Comparison of ENCODE assay signal across 8 mouse cellular contexts in the genomic region with DNA sequence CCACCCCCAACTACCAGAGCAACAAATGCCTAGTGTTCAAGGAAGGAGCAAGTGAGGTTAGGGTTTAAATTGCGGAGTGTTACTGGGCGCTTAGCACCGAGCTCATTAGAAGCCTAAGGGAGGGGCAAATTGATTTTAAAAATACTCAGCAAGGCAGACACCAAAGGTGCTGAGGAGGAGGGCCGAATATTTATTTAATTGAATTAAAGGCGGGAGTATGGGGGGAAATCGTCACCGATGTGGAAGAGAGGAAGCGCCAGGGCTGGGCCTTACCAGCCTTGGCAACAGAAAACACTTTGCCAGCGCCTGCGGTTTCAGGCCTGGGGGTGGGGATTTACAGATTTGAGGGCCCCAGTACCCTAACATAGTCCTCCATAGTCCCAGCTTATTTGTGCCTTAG. TPM values are rescaled to one million over a fixed set of nuclear protein-coding genes. Genes with fewer than 3 reads are reported as not detected.
DNase-seq lines count a peak whose midpoint lies in the region; ATAC-seq and TF ChIP-seq lines count a peak whose summit lies in the region.

No protein-coding gene starts in this region.

- 15% methylated on average over 10 of the region's 10 CpGs for WGBS in hindbrain, embryonic 11.5 days
- WGBS in limb, embryonic 11.5 days, result 14% methylated on average over 10 of the region's 10 CpGs

- peak overlapping the region; percentile 92 for H3K27ac ChIP-seq in hindbrain, embryonic 11.5 days (ENCODE audit: low read depth, low read length)
- H3K27ac ChIP-seq in limb, embryonic 11.5 days (replicated peaks; ENCODE audit: low read depth, low read length), result peak overlapping the region; percentile 94

- ATAC-seq in hindbrain, embryonic 11.5 days (ENCODE audit: low FRiP score), result peak; percentile 25; the same call in 1 of the 2 replicates
- peak; percentile 8; the same call in 1 of the 2 replicates for ATAC-seq in limb, embryonic 11.5 days (ENCODE audit: insufficient number of reproducible peaks, low FRiP score, low TSS enrichment, low read depth)

- no peaks in the 10 kb centered on the region for H3K9me3 ChIP-seq in E14TG2a.4 (ENCODE audit: low read length)
- H3K9me3 ChIP-seq in hindbrain, embryonic 11.5 days (ENCODE audit: control insufficient read depth, low read length), result no peaks in the 10 kb centered on the region
- no peaks in the 10 kb centered on the region for H3K9me3 ChIP-seq in limb, embryonic 11.5 days (ENCODE audit: control insufficient read depth, low read length)

- peak overlapping the region; percentile 85 for H3K4me3 ChIP-seq in E14TG2a.4 (replicated peaks; ENCODE audit: low read length)
- peak overlapping the region; percentile 62; the same call in 1 of the 2 replicates for H3K4me3 ChIP-seq in hindbrain, embryonic 11.5 days (ENCODE audit: low read depth, low read length)
- peak overlapping the region; percentile 57; the same call in 1 of the 2 replicates for H3K4me3 ChIP-seq in limb, embryonic 11.5 days (ENCODE audit: low read depth, low read length)

- H3K9ac ChIP-seq in hindbrain, embryonic 11.5 days (ENCODE audit: low read depth, low read length), result no peak overlapping the region; the same call in 1 of the 2 replicates
- H3K9ac ChIP-seq in limb, embryonic 11.5 days (ENCODE audit: low read length), result no peak overlapping the region

- no peaks in the 10 kb centered on the region for H3K36me3 ChIP-seq in E14TG2a.4 (ENCODE audit: insufficient read depth, low read length)
- no peaks in the 10 kb centered on the region for H3K36me3 ChIP-seq in hindbrain, embryonic 11.5 days (ENCODE audit: control insufficient read depth, insufficient read depth, low read length)
- no peaks in the 10 kb centered on the region for H3K36me3 ChIP-seq in limb, embryonic 11.5 days (ENCODE audit: control insufficient read depth, insufficient read depth, low read length)

- peaks cover 33% of the 10 kb centered on the region for H3K4me1 ChIP-seq in E14TG2a.4 (replicated peaks; ENCODE audit: low read depth, low read length)
- no peaks in the 10 kb centered on the region for H3K4me1 ChIP-seq in hindbrain, embryonic 11.5 days (replicated peaks; ENCODE audit: control insufficient read depth, insufficient read depth, low read length)
- no peaks in the 10 kb centered on the region for H3K4me1 ChIP-seq in limb, embryonic 11.5 days (ENCODE audit: control insufficient read depth, insufficient read depth, low read length)

- H3K27me3 ChIP-seq in E14TG2a.4 (ENCODE audit: insufficient read depth, low read length), result no peaks in the 10 kb centered on the region
- H3K27me3 ChIP-seq in hindbrain, embryonic 11.5 days (ENCODE audit: control insufficient read depth, insufficient read depth, low read length), result no peaks in the 10 kb centered on the region
- H3K27me3 ChIP-seq in limb, embryonic 11.5 days (ENCODE audit: control insufficient read depth, insufficient read depth, low read length), result no peaks in the 10 kb centered on the region

- TF ChIP-seq CTCF in E14TG2a.4 (conservative IDR thresholded peaks at IDR 0.05; ENCODE audit: low read length), result no peak

- peak; percentile 30 for DNase-seq in adrenal gland, postnatal 14 days
- DNase-seq in adrenal gland, adult 18-20 months (ENCODE audit: low spot score in 2 of 2), result no peak
- peak; percentile 11 to 18 for DNase-seq in cerebellum, postnatal 36 days
- DNase-seq in hindbrain, embryonic 11.5 days (ENCODE audit: low spot score), result peak; percentile 39
- peak; percentile 41 for DNase-seq in limb, embryonic 11.5 days (ENCODE audit: low spot score)
- peak; percentile 60 for DNase-seq in naive thymus-derived CD4-positive, alpha-beta T cell, adult 2 months (ENCODE audit: low read depth)
- peak; percentile 56 for DNase-seq in thymus, postnatal 0 days (ENCODE audit: low spot score)

- peak overlapping the region; percentile 49 for H3K4me2 ChIP-seq in hindbrain, embryonic 11.5 days (replicated peaks; ENCODE audit: low read depth, low read length)
- peak overlapping the region; percentile 27 for H3K4me2 ChIP-seq in limb, embryonic 11.5 days (ENCODE audit: low read depth, severe bottlenecking)

RNA-seq across cellular contexts. Expression of gene Tbl1x, which starts 1.0 kb away (rescaled TPM):
- 64.3 and 65.5 TPM in 2 replicates for total RNA-seq in adrenal gland, postnatal 14 days (2021)
- total RNA-seq in adrenal gland, adult 18-20 months (2021), result 10 to 100 TPM; 65.5 to 77.7 TPM
- polyA plus RNA-seq in hindbrain, embryonic 11.5 days (2014; fragmentation: Nextera tagmentation; extraction: Ambion mirVana), result 73.0 and 74.3 TPM in 2 replicates
- 94.4 and 101 TPM in 2 replicates for polyA plus RNA-seq in limb, embryonic 11.5 days (2014; fragmentation: Nextera tagmentation; extraction: Ambion mirVana)
- polyA plus RNA-seq in thymus, postnatal 0 days (2015; fragmentation: Nextera tagmentation; extraction: Ambion mirVana), result 42.5 and 46.1 TPM in 2 replicates

Comparison
In these comparisons a context has a peak if more than half of its experiments do, and no peak if none do; other contexts are left out.
1. DNase-seq: peak in adrenal gland, postnatal 14 days (single experiment), cerebellum, postnatal 36 days (2 of 2), hindbrain, embryonic 11.5 days (single experiment), limb, embryonic 11.5 days (single experiment), naive thymus-derived CD4-positive, alpha-beta T cell, adult 2 months (single experiment) and thymus, postnatal 0 days (single experiment); none in adrenal gland, adult 18-20 months (0 of 2).
2. Peak in every context shown above with its lines, with median percentiles within 50 percentile points of each other: H3K4me3 ChIP-seq.